Mouse (Mus musculus): ENCODE data around the gene Triml2.

Gene Triml2

GRCm38 (mm10) chr8:43180054-43180690 is at the start of gene Triml2:
TSS of gene Triml2 (plus strand) at chr8:43180541.
- DNase-seq = no peak

- DNase-seq = no peak
Measured at GRCm38 (mm10) chr8:43141386-43141785, 39.0 kb upstream of the Triml2 start, which contains the start of gene Triml1. TSS of gene Triml1 (minus strand) at chr8:43141486.

- DNase-seq = no peak
Measured at GRCm38 (mm10) chr8:43149307-43149706, 31.0 kb upstream of the Triml2 start.

- no peak for DNase-seq
Measured at GRCm38 (mm10) chr8:43163255-43163654, 17.1 kb upstream of the Triml2 start.

- no peak for DNase-seq
Measured at GRCm38 (mm10) chr8:43164453-43164852, 15.9 kb upstream of the Triml2 start.

- no peak for DNase-seq
Measured at GRCm38 (mm10) chr8:43168083-43168482, 12.3 kb upstream of the Triml2 start.

GRCm38 (mm10) chr8:43169249-43169755 is 11.0 kb upstream of the Triml2 start:
- no peak for DNase-seq

GRCm38 (mm10) chr8:43176766-43177486 is 3.4 kb upstream of the Triml2 start:
- no peak for DNase-seq

- DNase-seq = peak; percentile 3 to 30
Measured at GRCm38 (mm10) chr8:43178263-43178662, 2.1 kb upstream of the Triml2 start.

- no peak for DNase-seq
Measured at GRCm38 (mm10) chr8:43179189-43179588, 1.2 kb upstream of the Triml2 start.

- no peak for DNase-seq
Measured at GRCm38 (mm10) chr8:43182281-43182680, 1.9 kb downstream of the Triml2 start.

- no peak for DNase-seq
Measured at GRCm38 (mm10) chr8:43215554-43215953, 35.2 kb downstream of the Triml2 start.

- no peak for DNase-seq
Measured at GRCm38 (mm10) chr8:43243326-43243725, 63.0 kb downstream of the Triml2 start.
